Mouse (Mus musculus): Measurements from ENCODE around the gene Hist1h4d. TPM values are rescaled to one million over a fixed set of nuclear protein-coding genes. Genes with fewer than 3 reads are reported as not detected.
"Not testable (repeated sequence)": the region's sequence is repeated elsewhere in the genome, so short reads cannot be mapped to it uniquely, and the experiment has no call there.

The Hist1h4d gene
- polyA plus RNA-seq, 1 experiment from 2014 or later: 126 TPM

DNA sequence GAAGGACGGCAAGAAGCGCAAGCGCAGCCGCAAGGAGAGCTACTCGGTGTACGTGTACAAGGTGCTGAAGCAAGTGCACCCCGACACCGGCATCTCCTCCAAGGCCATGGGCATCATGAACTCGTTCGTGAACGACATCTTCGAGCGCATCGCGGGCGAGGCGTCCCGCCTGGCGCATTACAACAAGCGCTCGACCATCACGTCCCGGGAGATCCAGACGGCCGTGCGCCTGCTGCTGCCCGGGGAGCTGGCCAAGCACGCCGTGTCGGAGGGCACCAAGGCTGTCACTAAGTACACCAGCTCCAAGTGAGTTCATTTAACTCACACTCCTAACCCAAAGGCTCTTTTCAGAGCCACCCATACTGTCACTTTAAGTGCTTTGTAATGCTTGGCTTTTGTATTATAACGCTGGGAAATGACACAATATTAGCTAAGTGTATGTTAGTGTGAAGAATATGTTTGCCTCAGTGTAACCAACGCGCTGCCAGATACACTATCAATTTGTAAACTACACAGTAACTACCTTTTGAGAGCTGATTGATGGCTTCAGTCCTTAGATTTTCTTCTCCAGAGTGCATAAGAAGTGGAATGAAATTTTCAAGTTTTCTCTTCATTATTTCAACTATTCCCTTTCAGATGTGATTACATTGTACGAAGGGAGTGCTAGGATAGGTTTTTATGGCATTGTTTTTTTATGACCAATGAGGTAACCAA, 9.7 kb upstream of the Hist1h4d start:
- not testable (repeated sequence) for H3K9me3 ChIP-seq (replicated peaks; ENCODE audit: control insufficient read depth, low read length); H3K36me3 ChIP-seq (ENCODE audit: control insufficient read depth, insufficient read depth); H3K27me3 ChIP-seq (ENCODE audit: control insufficient read depth, insufficient read depth, low read depth, low read length); H3K4me1 ChIP-seq (ENCODE audit: control insufficient read depth, low read depth, low read length)
- H3K4me2 ChIP-seq (ENCODE audit: low read depth, low read length): peak overlapping the region; percentile 79
- H3K4me3 ChIP-seq (ENCODE audit: low read depth, low read length): peak overlapping the region; percentile 63
- H3K27ac ChIP-seq (ENCODE audit: low read length): peak overlapping the region; percentile 98
- ATAC-seq (ENCODE audit: low read depth): peak; percentile 0; the same call in 1 of the 2 replicates
- 0% methylated on average over 9 of the region's 34 CpGs for WGBS (ENCODE audit: insufficient replicate concordance)
- peak overlapping the region; percentile 73 for H3K9ac ChIP-seq (ENCODE audit: low read depth, low read length)

DNA sequence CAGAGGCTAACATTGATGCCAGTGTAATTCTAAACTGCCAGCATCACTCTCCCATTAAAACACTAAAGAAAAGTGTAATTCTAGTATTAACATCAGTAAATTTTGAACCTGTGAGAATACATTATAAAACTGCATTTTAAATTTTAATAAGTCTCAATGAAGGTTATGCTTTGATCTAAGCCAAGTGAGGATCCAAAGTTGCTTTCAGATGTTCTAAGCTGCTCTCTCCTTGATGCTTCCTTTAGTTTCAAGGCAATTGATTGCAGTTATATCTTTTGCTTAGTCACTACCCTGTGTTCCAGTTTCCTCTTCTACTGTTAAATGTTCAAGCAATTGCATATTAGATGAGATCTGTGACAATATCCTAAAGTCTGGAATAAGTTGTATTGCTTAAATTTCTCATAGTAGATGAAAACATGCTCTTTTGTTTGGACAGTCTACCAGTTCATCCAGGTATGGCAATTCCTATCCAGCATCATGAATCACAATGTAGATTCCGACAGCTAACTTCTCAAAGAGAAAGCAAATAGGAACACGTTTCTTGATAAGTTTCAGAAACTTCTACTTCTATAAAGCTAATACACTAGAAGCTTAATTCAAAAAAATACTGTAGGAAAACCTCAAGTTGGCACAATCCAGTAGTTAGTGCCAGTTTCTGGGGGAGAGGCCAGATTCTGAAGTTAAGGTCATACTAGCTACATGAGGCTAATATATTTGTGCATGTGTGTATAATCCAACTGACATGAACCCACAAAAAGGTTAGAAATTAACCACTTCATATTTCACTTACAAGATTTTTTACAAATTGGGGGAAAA, 9.0 kb upstream of the Hist1h4d start:
- H3K27me3 ChIP-seq (ENCODE audit: control insufficient read depth, insufficient read depth, low read depth, low read length): no peaks in the 10 kb centered on the region
- H3K4me2 ChIP-seq (ENCODE audit: low read depth, low read length): peak overlapping the region; percentile 79
- peak overlapping the region; percentile 73 for H3K9ac ChIP-seq (ENCODE audit: low read depth, low read length)
- H3K27ac ChIP-seq (ENCODE audit: low read length): peak overlapping the region; percentile 98
- no peaks in the 10 kb centered on the region for H3K36me3 ChIP-seq (ENCODE audit: control insufficient read depth, insufficient read depth)
- H3K9me3 ChIP-seq (replicated peaks; ENCODE audit: control insufficient read depth, low read length): no peaks in the 10 kb centered on the region
- peaks cover 16% of the 10 kb centered on the region for H3K4me1 ChIP-seq (ENCODE audit: control insufficient read depth, low read depth, low read length)
- WGBS (ENCODE audit: insufficient replicate concordance): 20% methylated on average over 2 of the region's 2 CpGs
- no peak for ATAC-seq (ENCODE audit: low read depth)
- H3K4me3 ChIP-seq (ENCODE audit: low read depth, low read length): peak overlapping the region; percentile 63

DNA sequence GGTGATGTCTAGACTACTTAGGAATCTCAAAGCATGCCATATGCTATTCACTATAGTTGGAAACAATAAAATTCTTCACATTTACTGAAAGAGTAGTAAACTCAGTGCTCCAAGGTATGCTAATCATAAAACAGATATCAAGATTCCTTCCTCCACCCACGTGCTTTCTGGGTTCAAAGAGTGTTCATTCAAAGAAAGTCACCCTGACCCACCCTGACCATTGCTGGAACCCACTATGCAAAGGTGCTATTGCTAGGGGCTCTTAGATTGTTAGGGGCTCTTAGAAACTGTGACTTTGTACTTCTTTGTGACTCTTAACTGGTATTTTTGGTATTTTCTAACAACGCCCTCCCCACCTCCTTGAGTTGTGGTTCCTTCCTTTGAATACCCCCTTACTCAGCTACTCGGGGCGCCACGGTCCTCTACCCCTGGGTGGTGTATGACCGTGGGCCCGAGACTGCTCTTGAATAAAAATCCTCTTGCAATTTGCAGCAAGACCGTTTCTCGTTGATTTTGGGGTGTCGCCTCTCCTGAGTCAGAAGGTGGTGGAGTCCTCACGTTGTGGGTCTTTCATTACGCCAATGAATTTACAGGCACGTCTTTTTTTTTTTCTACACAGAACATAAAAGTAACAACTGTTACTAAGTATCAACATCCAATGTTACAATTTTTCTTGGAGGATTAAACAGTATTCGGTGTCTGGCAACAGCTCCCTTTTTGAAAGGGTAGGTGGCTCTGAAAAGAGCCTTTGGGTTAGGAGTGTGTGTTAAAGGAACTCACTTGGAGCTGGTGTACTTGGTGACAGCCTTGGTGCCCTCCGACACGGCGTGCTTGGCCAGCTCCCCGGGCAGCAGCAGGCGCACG, 8.1 kb upstream of the Hist1h4d start:
- 4% methylated on average over 17 of the region's 20 CpGs for WGBS (ENCODE audit: insufficient replicate concordance)
- H3K27me3 ChIP-seq (ENCODE audit: control insufficient read depth, insufficient read depth, low read depth, low read length); H3K9me3 ChIP-seq (replicated peaks; ENCODE audit: control insufficient read depth, low read length); H3K36me3 ChIP-seq (ENCODE audit: control insufficient read depth, insufficient read depth); ATAC-seq (ENCODE audit: low read depth): not testable (repeated sequence)
- peak overlapping the region; percentile 79 for H3K4me2 ChIP-seq (ENCODE audit: low read depth, low read length)
- peak overlapping the region; percentile 73 for H3K9ac ChIP-seq (ENCODE audit: low read depth, low read length)
- H3K4me3 ChIP-seq (ENCODE audit: low read depth, low read length): peak overlapping the region; percentile 63
- H3K4me1 ChIP-seq (ENCODE audit: control insufficient read depth, low read depth, low read length): peaks cover 17% of the 10 kb centered on the region
- H3K27ac ChIP-seq (ENCODE audit: low read length): peak overlapping the region; percentile 98

DNA sequence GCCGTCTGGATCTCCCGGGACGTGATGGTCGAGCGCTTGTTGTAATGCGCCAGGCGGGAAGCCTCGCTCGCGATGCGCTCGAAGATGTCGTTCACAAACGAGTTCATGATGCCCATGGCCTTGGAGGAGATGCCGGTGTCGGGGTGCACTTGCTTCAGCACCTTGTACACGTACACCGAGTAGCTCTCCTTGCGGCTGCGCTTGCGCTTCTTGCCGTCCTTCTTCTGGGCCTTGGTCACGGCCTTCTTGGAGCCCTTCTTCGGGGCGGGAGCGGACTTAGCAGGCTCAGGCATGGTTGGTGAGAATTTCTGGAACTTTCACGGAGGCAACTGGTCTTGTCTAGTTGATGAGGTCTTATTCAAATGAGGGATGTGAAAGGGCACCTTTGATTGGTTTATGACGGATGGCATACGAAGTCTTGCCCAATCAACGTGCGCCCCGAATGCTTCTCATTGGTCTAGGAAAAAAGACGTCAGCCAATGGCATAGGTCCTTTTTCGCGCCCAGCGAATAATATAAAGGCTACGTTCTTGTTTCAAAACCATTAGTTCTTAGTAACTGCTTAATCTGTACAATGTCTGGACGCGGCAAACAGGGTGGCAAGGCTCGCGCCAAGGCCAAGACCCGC, 7.4 kb upstream of the Hist1h4d start, which contains the start of the genes Hist1h2bf and Hist1h2ad:
Gene Hist1h2bf, minus strand, starts transcription at position 299 of the 627 bp plus-strand sequence.
Gene Hist1h2ad, plus strand, starts transcription at position 484 of the 627 bp plus-strand sequence.
- H3K27ac ChIP-seq (ENCODE audit: low read length): peak within 1 kb of the TSS; percentile 98
- not testable (repeated sequence) for H3K9me3 ChIP-seq (replicated peaks; ENCODE audit: control insufficient read depth, low read length); H3K36me3 ChIP-seq (ENCODE audit: control insufficient read depth, insufficient read depth); H3K27me3 ChIP-seq (ENCODE audit: control insufficient read depth, insufficient read depth, low read depth, low read length)
- peak within 1 kb of the TSS; percentile 77 for H3K9ac ChIP-seq (ENCODE audit: low read depth, low read length)
- peak within 1 kb of the TSS; percentile 79 for H3K4me2 ChIP-seq (ENCODE audit: low read depth, low read length)
- peaks cover 18% of the 10 kb centered on the region for H3K4me1 ChIP-seq (ENCODE audit: control insufficient read depth, low read depth, low read length)
- H3K4me3 ChIP-seq (ENCODE audit: low read depth, low read length): peak within 1 kb of the TSS; percentile 63
- WGBS (ENCODE audit: insufficient replicate concordance): under 1% methylated on average over 34 of the region's 42 CpGs
- peak; percentile 77 for ATAC-seq (ENCODE audit: low read depth)

DNA sequence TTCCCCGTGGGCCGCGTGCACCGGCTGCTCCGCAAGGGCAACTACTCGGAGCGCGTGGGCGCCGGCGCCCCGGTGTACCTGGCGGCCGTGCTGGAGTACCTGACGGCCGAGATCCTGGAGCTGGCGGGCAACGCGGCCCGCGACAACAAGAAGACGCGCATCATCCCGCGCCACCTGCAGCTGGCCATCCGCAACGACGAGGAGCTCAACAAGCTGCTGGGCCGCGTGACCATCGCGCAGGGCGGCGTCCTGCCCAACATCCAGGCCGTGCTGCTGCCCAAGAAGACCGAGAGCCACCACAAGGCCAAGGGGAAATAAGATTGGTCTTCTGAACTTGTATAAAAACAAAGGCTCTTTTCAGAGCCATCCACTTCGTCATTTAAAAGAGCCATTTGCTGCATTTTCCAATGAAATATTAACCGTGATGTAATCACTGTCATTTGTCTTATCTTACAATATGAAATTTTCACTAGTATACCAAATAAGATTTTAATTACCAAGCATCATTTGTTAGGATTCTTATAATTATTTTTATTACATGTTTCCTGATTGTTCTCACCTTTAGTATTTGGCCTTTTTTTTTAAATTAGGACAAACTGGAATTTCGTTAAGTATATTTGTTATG, 6.7 kb upstream of the Hist1h4d start:
- 0% methylated on average over 5 of the region's 39 CpGs for WGBS (ENCODE audit: insufficient replicate concordance)

DNA sequence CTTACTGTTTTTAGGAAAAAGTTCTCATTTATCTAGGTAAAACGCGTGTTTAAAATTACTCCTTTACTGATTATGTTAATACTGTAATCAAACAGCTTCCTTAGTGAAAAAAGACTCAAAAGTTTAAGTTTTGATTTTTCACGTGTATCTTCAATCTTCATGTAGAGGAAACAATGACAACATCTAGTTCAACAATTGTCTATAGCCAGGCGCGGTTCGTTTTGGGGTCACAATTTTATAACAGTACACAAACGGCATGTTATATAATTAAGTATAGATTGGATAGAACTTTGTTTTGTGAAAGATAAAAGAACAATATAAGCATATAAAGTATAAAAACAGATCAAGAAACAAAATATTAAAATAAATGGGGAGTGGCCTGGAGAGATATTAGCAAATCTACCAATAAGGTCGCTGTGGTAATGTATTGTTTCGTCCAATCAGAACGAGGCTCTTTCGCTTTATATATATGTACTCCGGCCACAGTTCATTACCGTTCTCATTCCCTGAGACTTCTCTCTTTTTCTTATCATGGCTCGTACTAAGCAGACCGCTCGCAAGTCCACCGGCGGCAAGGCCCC, 6.0 kb upstream of the Hist1h4d start, which contains the start of gene Hist1h3d:
Gene Hist1h3d, plus strand, starts transcription at position 493 of the 581 bp plus-strand sequence.
- Histone ChIP-seq H3K4me2 (ENCODE audit: low read depth, low read length) (peak within 1 kb of the TSS; percentile 70), H3K9me3 (replicated peaks; ENCODE audit: control insufficient read depth, low read length) (no peaks in the 10 kb centered on the region), H3K4me1 (ENCODE audit: control insufficient read depth, low read depth, low read length) (peaks cover 12% of the 10 kb centered on the region), H3K27me3 (ENCODE audit: control insufficient read depth, insufficient read depth, low read depth, low read length) (no peaks in the 10 kb centered on the region), H3K9ac (ENCODE audit: low read depth, low read length) (peak within 1 kb of the TSS; percentile 77), H3K4me3 (ENCODE audit: low read depth, low read length) (peak within 1 kb of the TSS; percentile 64), H3K36me3 (ENCODE audit: control insufficient read depth, insufficient read depth) (no peaks in the 10 kb centered on the region), H3K27ac (ENCODE audit: low read length) (peak within 1 kb of the TSS; percentile 96)
- ATAC-seq (ENCODE audit: low read depth): peak; percentile 40
- WGBS (ENCODE audit: insufficient replicate concordance): under 1% methylated on average over 18 of the region's 18 CpGs

More for the DNA sequence above, 6.7 kb upstream of the Hist1h4d start:
- not testable (repeated sequence) for H3K36me3 ChIP-seq (ENCODE audit: control insufficient read depth, insufficient read depth); H3K27me3 ChIP-seq (ENCODE audit: control insufficient read depth, insufficient read depth, low read depth, low read length); ATAC-seq (ENCODE audit: low read depth); H3K9me3 ChIP-seq (replicated peaks; ENCODE audit: control insufficient read depth, low read length)
- peak overlapping the region; percentile 60 for H3K4me2 ChIP-seq (ENCODE audit: low read depth, low read length)
- peak overlapping the region; percentile 55 for H3K4me3 ChIP-seq (ENCODE audit: low read depth, low read length)
- H3K4me1 ChIP-seq (ENCODE audit: control insufficient read depth, low read depth, low read length): peaks cover 17% of the 10 kb centered on the region
- peak overlapping the region; percentile 98 for H3K27ac ChIP-seq (ENCODE audit: low read length)
- H3K9ac ChIP-seq (ENCODE audit: low read depth, low read length): peak overlapping the region; percentile 67

DNA sequence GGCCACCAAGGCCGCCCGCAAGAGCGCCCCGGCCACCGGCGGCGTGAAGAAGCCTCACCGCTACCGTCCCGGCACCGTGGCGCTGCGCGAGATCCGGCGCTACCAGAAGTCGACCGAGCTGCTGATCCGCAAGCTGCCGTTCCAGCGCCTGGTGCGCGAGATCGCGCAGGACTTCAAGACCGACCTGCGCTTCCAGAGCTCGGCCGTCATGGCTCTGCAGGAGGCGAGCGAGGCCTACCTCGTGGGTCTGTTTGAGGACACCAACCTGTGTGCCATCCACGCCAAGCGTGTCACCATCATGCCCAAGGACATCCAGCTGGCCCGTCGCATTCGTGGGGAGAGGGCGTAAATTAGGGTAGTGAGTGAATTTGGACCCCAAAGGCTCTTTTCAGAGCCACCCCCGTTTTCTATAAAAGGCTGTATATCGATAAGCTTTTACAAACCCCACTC, 5.5 kb upstream of the Hist1h4d start:
- H3K9ac ChIP-seq (ENCODE audit: low read depth, low read length): peak overlapping the region; percentile 77
- H3K4me3 ChIP-seq (ENCODE audit: low read depth, low read length): peak overlapping the region; percentile 64
- peak overlapping the region; percentile 90 for H3K27ac ChIP-seq (ENCODE audit: low read length)
- peak overlapping the region; percentile 70 for H3K4me2 ChIP-seq (ENCODE audit: low read depth, low read length)
- not testable (repeated sequence) for H3K36me3 ChIP-seq (ENCODE audit: control insufficient read depth, insufficient read depth); H3K27me3 ChIP-seq (ENCODE audit: control insufficient read depth, insufficient read depth, low read depth, low read length); ATAC-seq (ENCODE audit: low read depth); H3K9me3 ChIP-seq (replicated peaks; ENCODE audit: control insufficient read depth, low read length)
- peaks cover 15% of the 10 kb centered on the region for H3K4me1 ChIP-seq (ENCODE audit: control insufficient read depth, low read depth, low read length)
- WGBS (ENCODE audit: insufficient replicate concordance): under 1% methylated on average over 14 of the region's 40 CpGs

Measured in liver, embryonic 16.5 days (tissue).